ENCODE assay signal across 21 mouse cellular contexts in the genomic region with DNA sequence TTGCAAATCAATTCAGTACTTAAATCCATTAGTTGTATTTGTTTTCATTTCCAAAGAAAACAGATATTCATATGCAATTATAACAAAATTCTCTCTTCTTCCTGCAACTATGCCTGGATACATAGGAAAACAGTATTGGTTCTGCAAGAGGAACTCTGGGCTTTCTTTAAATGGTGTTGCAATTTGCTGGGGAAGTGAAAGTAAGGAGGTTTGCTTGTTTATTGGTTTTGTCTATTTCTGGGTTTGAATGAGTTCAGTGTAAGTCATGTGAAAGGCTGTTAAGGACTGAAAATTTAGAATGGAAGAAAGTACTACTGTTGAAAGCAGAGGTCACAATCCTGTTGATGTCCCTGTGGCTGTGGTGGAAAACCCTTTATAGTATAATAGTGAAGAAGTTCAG.
DNase-seq lines count a peak whose midpoint lies in the region; ATAC-seq and TF ChIP-seq lines count a peak whose summit lies in the region.
"Had no signal": no experiment of that assay in that cellular context is flagged by ENCODE, and none has a peak within 500 bp of the region (broad histone marks: within the 10 kb centered on the region; RNA-seq: fewer than 3 reads in every experiment).

No protein-coding gene starts in this region.

- H3K4me1 ChIP-seq in bone marrow macrophage, adult 2 months (ENCODE audit: control insufficient read depth, insufficient read depth, low read length): peaks cover 9% of the 10 kb centered on the region
- H3K4me1 ChIP-seq: forebrain, embryonic 12.5 days; heart, embryonic 13.5 days; hindbrain, embryonic 15.5 days; intestine, embryonic 15.5 days; kidney, embryonic 15.5 days had no signal

- ATAC-seq in megakaryocyte, adult 5-6 weeks (ENCODE audit: poor library complexity, severe bottlenecking): peak; percentile 89
- ATAC-seq: activated CD4-positive, CD25-positive, alpha-beta regulatory T cell, adult 4 months; CD4-positive, CD25-positive, alpha-beta regulatory T cell, adult 4 months; intestine, embryonic 15.5 days had no signal

- intact Hi-C loops in left cerebral cortex, postnatal 10 days (cut with DNase I): no loop called here

- DNase-seq in left cerebral cortex, adult 11 months (ENCODE audit: low spot score): peak; percentile 2
- no peak for DNase-seq in left cerebral cortex, postnatal 10 days (ENCODE audit: extremely low spot score in 1 of 2, low spot score in 2 of 2)
- DNase-seq in 416B (ENCODE audit: low read depth) (peak; percentile 61), MN1 (ENCODE audit: low spot score) (no peak)
- no peak for DNase-seq in embryo, embryonic 10.5 days (ENCODE audit: low spot score)
- DNase-seq: adrenal gland, postnatal 14 days; cerebellum, adult 18-20 months; gastrocnemius, adult 2 months; heart, adult 11 months; right cerebral cortex, postnatal 25 days; thymus, postnatal 25 days had no signal

- TF ChIP-seq CTCF in bone marrow macrophage, adult 2 months (IDR thresholded peaks at IDR 0.05; ENCODE audit: low read depth, low read length): no peak

- H3K27ac ChIP-seq in bone marrow macrophage, adult 2 months (ENCODE audit: insufficient read depth, low read depth, low read length): peak overlapping the region; percentile 89
- H3K27ac ChIP-seq: forebrain, embryonic 12.5 days; gastrocnemius, adult 2 months; heart, embryonic 13.5 days; hindbrain, embryonic 15.5 days; intestine, embryonic 15.5 days; kidney, embryonic 15.5 days; stomach, postnatal 0 days had no signal

- no peak overlapping the region for H3K4me3 ChIP-seq in bone marrow macrophage, adult 2 months (ENCODE audit: insufficient read depth, low read length)
- H3K4me3 ChIP-seq: forebrain, embryonic 12.5 days; gastrocnemius, adult 2 months; heart, embryonic 13.5 days; hindbrain, embryonic 15.5 days; intestine, embryonic 15.5 days; kidney, embryonic 15.5 days had no signal

- TF ChIP-seq POLR2A in bone marrow macrophage, adult 2 months (IDR thresholded peaks at IDR 0.05; ENCODE audit: borderline replicate concordance, low read depth, low read length): no peak

Comparison
In these comparisons a context has a peak if more than half of its experiments do, and no peak if none do; other contexts are left out.
1. DNase-seq: peak in left cerebral cortex, adult 11 months (single experiment) and 416B (single experiment); none in left cerebral cortex, postnatal 10 days (0 of 2), embryo, embryonic 10.5 days (single experiment) and MN1 (single experiment).